Mouse (Mus musculus): ENCODE measurements around the gene H2al1n. TPM values are rescaled to one million over a fixed set of nuclear protein-coding genes. Genes with fewer than 3 reads are reported as not detected.

The H2al1n gene
- total RNA-seq (2023) = not detected in 4 replicates

DNA sequence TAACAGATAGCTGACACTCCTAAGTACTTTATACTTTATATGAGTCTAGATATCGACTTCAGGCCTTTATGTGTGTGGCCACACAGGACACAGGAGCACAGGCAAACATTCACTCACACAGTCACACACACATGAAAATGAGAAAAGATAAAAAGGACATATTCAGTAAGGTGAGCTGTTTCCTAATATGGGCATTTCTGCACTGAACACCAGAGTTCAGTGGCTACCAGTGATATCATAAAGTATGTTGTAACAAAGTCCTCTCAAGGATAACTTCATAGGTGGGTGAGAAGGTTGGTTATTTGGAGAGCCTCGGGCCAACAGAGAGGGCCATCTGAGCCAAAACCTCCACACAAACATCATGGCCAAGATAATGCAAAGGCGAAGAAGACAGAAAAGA, at the start of gene H2al1n:
Gene H2al1n (plus strand): TSS at position 301 of the 400 bp plus-strand sequence.

